Mouse (Mus musculus) brown adipose tissue, adult 24 weeks (tissue): ENCODE data around the gene Nuak1. TPM values are rescaled to one million over a fixed set of nuclear protein-coding genes. Genes with fewer than 3 reads are reported as not detected.

Source experiments
- H3K27ac ChIP-seq: fragments of 200-500 bp; replicated peaks from 2 replicates; pipeline ENCODE4 v1.5.1; 2012; ENCODE audit warnings: low read depth, mild to moderate bottlenecking, low read length
- H3K4me1 ChIP-seq: fragments of 200-500 bp; 2 replicates; pipeline ENCODE4 v1.6.1; 2012; ENCODE audit warnings: low read length, mixed read lengths; ENCODE audit not compliant: control insufficient read depth, insufficient read depth, insufficient read length
- H3K4me3 ChIP-seq: fragments of 200-500 bp; 2 replicates; pipeline ENCODE4 v1.5.1; 2012; ENCODE audit warnings: low read depth, mild to moderate bottlenecking, low read length, moderate library complexity; ENCODE audit not compliant: insufficient read depth
- polyA plus RNA-seq: library from polyadenylated mRNA; stranded (reverse); fragments of >200 nt; gene quantifications from 2 replicates; pipeline ENCODE4 v1.2.4, GENCODE M21; 2012; ENCODE audit not compliant: missing spikeins, insufficient read depth, insufficient read length

Gene Nuak1
- polyA plus RNA-seq, 1 experiment = 2.7 TPM

DNA sequence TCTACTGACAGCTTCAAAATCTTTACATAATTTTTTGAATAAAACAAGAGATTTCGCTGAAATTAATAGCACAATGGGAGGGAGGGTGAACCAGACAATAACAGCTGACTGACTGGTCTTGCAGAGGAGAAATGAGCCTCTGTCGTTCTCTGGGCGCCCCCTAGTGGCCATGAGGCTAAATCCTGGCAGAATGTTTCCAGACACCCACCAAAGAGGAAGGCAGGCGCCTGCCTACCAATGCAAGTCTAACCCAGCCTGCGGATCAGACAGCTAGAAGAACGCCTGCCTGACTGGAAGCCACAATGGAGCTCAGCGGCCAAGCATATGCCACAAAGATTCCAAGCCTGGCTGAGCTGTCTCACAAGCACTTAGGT lies 2.4 kb downstream of the Nuak1 start:
- peaks cover 3% of the 10 kb centered on the region for H3K4me1 ChIP-seq
- H3K4me3 ChIP-seq = peak overlapping the region; percentile 87
- H3K27ac ChIP-seq = no peak overlapping the region

DNA sequence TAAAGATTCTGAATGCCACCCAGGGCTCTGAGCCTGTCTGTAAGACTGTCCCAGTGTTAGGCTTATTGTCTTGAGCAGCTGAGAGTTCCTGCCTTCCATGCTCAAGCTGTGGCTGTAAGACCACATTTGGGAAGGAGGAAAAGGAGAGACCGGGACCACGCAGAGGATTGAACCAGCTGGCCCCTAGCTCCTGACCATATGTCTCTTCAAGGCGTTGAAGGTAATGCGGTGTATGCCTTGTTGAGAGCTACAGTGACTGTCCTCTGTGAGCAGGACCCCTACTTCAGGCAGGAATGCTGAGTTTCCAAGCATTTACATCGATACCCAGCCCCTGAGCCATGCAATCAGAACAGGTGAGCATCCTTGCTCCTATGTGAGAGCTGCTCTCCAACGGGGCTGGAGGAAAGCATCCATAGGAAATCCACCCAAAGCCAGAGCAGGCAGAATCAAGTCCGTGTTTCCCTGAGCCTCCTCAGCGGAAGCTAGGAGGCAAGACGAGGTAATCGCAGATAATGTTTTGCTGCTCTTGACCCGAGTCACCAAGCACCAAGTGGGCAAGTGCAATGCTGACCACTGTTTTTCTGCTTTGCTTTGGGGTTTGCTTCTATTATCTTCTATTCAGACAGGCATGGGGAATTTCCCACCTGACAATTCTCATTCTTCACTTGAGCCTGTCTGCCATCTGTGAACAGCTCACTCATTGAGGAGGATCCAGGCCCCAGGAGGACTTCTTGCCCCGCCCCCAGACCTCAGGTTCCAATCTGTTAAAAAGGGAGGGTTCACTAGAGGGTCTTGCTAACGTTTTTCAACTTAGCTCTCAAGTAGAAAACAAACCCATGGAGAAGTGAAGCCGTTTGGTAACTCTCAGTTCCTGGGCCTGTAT lies 3.0 kb downstream of the Nuak1 start:
- Histone ChIP-seq H3K27ac (no peak overlapping the region), H3K4me3 (peak overlapping the region; percentile 11; the same call in 1 of the 2 replicates), H3K4me1 (peaks cover 3% of the 10 kb centered on the region)

- Histone ChIP-seq H3K4me3 (no peak overlapping the region), H3K4me1 (no peaks in the 10 kb centered on the region; the same call in 1 of the 2 replicates), H3K27ac (no peak overlapping the region)
These were observed 4.5 kb downstream of the Nuak1 start for GRCm38 (mm10) chr10:84435930-84436329.

DNA sequence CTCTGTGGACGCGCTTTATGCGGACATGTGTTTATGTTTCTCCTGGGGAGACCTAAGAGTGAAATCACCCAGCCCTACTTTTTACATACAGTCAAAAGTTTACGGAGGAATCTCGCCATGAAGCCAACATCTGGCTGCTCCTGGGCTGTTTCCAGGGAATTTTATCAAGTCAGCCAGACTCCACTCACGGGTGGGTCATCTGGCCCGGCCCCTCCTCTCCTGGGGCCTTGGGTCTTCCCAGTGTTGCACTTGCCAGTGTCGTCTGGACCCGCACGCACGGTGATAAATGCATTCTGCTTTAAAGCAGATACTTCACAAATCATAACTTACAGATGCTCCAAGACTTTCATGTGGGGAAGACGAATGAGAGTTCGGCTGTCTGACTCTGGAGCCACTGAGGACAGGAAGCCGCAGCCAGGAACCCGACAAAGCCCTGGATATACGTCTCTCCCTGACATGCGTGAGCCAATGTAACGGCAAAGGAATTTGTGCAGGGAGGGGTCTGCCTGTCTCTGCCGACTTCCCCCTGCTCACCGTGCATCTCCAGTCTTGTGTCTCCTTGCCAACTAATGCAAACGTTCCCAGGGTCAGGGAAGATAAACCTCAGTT lies 7.1 kb downstream of the Nuak1 start:
- H3K4me1 ChIP-seq = no peaks in the 10 kb centered on the region; the same call in 1 of the 2 replicates
- no peak overlapping the region for H3K4me3 ChIP-seq
- no peak overlapping the region for H3K27ac ChIP-seq

DNA sequence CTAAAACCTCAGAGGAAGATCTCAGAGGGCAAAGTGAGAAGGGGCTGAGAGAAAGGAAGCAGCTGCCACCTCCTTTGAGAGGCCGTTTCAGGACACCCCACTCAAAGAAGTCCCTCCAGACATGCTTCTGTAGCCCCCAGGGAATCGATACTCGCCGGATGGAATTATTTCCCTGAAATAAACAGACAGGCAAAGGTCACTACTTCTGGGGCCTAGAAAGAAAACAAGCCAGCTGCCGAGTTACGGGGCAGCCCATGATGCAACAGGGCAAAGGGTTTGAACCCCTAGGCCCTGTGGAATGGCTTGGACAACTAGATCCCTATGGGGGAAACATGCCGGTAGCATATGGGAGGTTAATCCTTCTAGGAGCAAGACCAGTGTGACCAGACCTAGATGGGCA lies 16.0 kb downstream of the Nuak1 start:
- Histone ChIP-seq H3K4me3 (no peak overlapping the region), H3K4me1 (peaks cover 8% of the 10 kb centered on the region; the same call in 1 of the 2 replicates), H3K27ac (no peak overlapping the region)

DNA sequence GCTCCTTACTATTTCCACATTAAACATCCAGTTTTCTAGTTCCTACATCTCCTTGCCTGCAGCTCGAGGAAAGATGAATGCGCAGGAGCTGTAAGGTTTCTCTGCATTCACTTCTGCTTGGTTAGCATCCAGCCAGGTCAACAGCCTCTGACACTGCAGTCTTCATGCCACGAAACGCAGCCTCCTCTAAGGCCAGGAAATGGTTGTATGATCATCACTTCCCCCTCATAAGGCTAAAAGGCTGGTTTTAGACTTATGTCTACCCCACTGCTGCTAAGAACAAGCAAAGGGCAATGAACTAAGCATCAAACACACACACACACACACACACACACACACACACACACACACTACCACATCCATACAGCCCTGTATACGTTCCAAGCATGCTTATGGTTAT lies 16.5 kb downstream of the Nuak1 start:
- no peak overlapping the region for H3K4me3 ChIP-seq
- 0 out of 2 replicates have a peak overlapping the region, but pooled peaks have one; percentile 20 for H3K27ac ChIP-seq
- H3K4me1 ChIP-seq = peaks cover 12% of the 10 kb centered on the region

DNA sequence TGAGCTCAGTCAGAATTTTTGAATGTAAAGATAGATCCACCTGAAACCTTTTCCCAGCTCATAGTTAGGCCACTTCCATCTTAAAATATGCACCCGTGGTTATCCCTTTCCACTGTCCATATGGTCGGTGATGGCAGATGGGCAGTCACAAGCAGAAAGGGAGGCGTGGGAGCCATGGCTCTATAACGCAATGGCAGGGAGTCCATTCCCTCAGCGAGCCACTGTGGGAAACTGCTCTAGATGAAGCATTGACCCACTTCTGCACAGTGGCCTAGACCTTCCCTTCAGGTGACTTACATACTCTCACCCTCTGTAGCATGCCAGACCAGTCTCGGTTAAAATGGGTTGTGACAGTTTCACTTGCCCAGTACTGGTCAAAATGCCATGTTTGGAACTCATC lies 19.8 kb downstream of the Nuak1 start:
- Histone ChIP-seq H3K4me1 (peaks cover 20% of the 10 kb centered on the region), H3K27ac (no peak overlapping the region), H3K4me3 (no peak overlapping the region)

GRCm38 (mm10) chr10:84418421-84418820 lies 22.0 kb downstream of the Nuak1 start:
- H3K4me3 ChIP-seq = no peak overlapping the region
- H3K27ac ChIP-seq = no peak overlapping the region
- H3K4me1 ChIP-seq = peaks cover 13% of the 10 kb centered on the region

- no peak overlapping the region for H3K27ac ChIP-seq
- H3K4me3 ChIP-seq = no peak overlapping the region
- peaks cover 19% of the 10 kb centered on the region for H3K4me1 ChIP-seq
These were observed 23.6 kb downstream of the Nuak1 start for GRCm38 (mm10) chr10:84416752-84417151.

GRCm38 (mm10) chr10:84414981-84415700 lies 25.3 kb downstream of the Nuak1 start:
- peaks cover 22% of the 10 kb centered on the region for H3K4me1 ChIP-seq
- no peak overlapping the region for H3K4me3 ChIP-seq
- H3K27ac ChIP-seq = no peak overlapping the region

- peaks cover 14% of the 10 kb centered on the region for H3K4me1 ChIP-seq
- H3K4me3 ChIP-seq = no peak overlapping the region
- no peak overlapping the region for H3K27ac ChIP-seq
These were observed 27.1 kb downstream of the Nuak1 start for GRCm38 (mm10) chr10:84413310-84413709.

DNA sequence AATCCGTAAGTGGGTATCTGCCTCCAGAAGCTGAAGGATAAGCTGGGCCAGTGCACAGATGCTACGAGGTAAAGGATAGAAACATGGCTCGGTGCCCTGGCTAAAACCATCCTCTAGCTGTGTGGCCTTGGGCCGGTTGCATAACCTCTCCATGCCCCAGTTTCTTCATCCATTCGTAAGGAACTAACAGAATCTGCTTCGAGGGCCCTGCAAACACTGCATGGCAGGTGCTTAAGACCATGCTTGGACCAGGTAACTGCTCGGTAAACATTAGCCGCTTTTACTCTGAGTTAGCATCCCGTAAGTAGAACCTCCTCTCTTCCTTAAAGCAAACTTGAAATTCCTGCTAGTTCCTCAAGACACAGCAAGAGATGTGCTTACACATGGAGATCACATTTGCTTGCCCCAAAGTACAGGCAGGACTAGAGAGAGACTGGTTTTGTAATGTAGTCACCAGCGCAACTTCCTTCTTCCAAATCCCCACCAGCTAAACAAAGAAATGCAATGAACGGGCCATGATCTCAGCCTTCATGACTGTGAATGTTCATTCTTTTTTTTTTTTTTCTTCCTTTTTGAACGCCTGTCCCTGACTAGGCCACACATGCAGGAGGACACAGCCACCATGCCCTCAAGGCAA lies 28.0 kb downstream of the Nuak1 start:
- Histone ChIP-seq H3K4me1 (peaks cover 14% of the 10 kb centered on the region), H3K4me3 (no peak overlapping the region), H3K27ac (0 out of 2 replicates have a peak overlapping the region, but pooled peaks have one; percentile 25)

DNA sequence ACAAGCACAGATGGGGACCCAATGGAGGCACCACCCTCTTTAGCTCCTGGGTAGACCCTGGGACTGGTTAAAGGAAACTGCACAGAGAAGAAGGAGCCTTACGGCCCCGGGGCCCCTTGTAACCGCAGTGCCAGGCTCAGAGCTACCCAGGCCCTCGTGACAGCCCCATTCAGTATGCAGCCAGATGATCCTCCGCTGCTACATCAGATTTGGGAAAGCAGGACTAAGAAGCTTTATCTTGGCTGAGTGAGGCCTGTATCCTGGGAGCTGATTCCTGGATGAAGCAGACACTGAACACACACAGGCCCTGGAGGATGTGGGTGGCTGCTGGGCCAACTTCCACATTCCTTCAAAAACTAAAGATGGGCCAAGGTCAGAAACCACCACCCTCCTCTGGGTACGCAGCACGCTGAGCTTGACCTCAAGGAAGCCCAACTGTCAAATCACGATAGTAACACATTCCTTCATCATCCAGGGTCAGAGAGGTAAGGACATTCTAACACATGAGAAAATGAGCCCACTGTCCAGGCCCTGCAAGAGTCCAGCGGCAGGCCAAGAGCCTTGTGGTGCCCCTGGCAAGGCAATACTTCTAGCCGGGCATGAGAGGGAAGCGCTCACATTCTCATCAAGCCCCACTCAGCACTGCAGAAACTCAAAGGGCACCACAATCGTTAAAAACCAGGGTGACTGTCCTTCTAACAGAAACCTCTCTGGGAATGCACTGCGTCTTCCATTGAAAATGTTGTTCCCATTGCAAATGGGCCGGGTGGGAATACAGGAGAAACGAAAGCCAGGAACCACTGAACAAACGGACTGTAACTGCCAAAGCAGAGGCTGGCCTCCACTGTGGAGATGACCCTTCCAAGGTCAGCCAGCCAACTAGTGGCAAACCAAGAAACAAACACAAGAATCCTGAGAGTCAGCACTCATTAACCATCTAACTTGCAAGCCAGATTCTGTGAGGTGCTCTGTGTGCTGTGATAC lies 29.0 kb downstream of the Nuak1 start:
- H3K27ac ChIP-seq = peak overlapping the region; percentile 33
- H3K4me1 ChIP-seq = peaks cover 10% of the 10 kb centered on the region
- no peak overlapping the region for H3K4me3 ChIP-seq
